Mouse (Mus musculus) lung, embryonic 14.5 days (tissue): ENCODE data around the gene Serp1. TPM values are rescaled to one million over a fixed set of nuclear protein-coding genes. Genes with fewer than 3 reads are reported as not detected.

Source experiments
- ATAC-seq: fragments of 200-750 bp; cut with Nextera tagmentation; 2 replicates; pipeline ENCODE4 v1.8.0; 2017; ENCODE audit warnings: mild to moderate bottlenecking, moderate TSS enrichment, moderate library complexity; ENCODE audit not compliant: insufficient read depth
- DNase-seq: peaks from one replicate; pipeline ENCODE4 v3.0.0-alpha.2; 2015
- H3K27ac ChIP-seq: fragments of 300-500 bp; sonication (generic); 2 replicates; pipeline ENCODE4 v1.5.1; 2014; ENCODE audit warnings: low read depth, mild to moderate bottlenecking, moderate library complexity
- H3K27me3 ChIP-seq: fragments of 300-500 bp; sonication (generic); 2 replicates; pipeline ENCODE4 v1.6.1; 2014; ENCODE audit warnings: low read length, control low read depth; ENCODE audit not compliant: insufficient read depth
- H3K36me3 ChIP-seq: fragments of 300-500 bp; sonication (generic); 2 replicates; pipeline ENCODE4 v1.6.1; 2014; ENCODE audit warnings: control low read depth; ENCODE audit not compliant: insufficient read depth
- H3K4me1 ChIP-seq: fragments of 300-500 bp; sonication (generic); 2 replicates; pipeline ENCODE4 v1.6.1; 2014; ENCODE audit warnings: antibody characterized with exemption, control low read depth; ENCODE audit not compliant: insufficient read depth
- H3K4me2 ChIP-seq: fragments of 300-500 bp; sonication (generic); 2 replicates; pipeline ENCODE4 v1.6.1; 2014; ENCODE audit warnings: mild to moderate bottlenecking
- H3K4me3 ChIP-seq: fragments of 300-500 bp; sonication (generic); 2 replicates; pipeline ENCODE4 v1.5.1; 2014; ENCODE audit warnings: low read depth, low read length
- H3K9ac ChIP-seq: fragments of 300-500 bp; sonication (generic); 2 replicates; pipeline ENCODE4 v1.6.1; 2014
- H3K9me3 ChIP-seq: fragments of 300-500 bp; sonication (generic); 2 replicates; pipeline ENCODE4 v1.6.1; 2016; ENCODE audit warnings: low read depth, low read length, control low read depth
- CTCF ChIP-seq: IDR thresholded peaks from 2 replicates; pipeline ENCODE4 v1.5.1; 2016; ENCODE audit warnings: antibody characterized with exemption, low read depth
- WGBS: fragments of 180-500 bp; shearing (Covaris S2); extraction: QIAGEN DNeasy Blood & Tissue Kit; methylation state at CpG from one replicate; pipeline ENCODE4 v1.1.7; 2014; 5-methylcytosine and 5-hydroxymethylcytosine counted together
- polyA plus RNA-seq: library from polyadenylated mRNA; unstranded; fragments of >200 nt; fragmentation: Nextera tagmentation; extraction: Ambion mirVana; gene quantifications from 2 replicates; pipeline ENCODE4 v1.2.1, GENCODE M21; 2014

The Serp1 gene
- polyA plus RNA-seq, 1 experiment from 2014 or later, result 131 TPM

- no peak for DNase-seq
- WGBS, result 79% methylated on average over 5 of the region's 5 CpGs
- Histone ChIP-seq H3K9me3 (no peaks in the 10 kb centered on the region), H3K9ac (no peak overlapping the region), H3K27ac (no peak overlapping the region), H3K4me1 (no peaks in the 10 kb centered on the region), H3K4me3 (no peak overlapping the region), H3K36me3 (peaks cover 18% of the 10 kb centered on the region), H3K27me3 (no peaks in the 10 kb centered on the region), H3K4me2 (no peak overlapping the region)
- ATAC-seq, result no peak
- no peak for TF ChIP-seq CTCF
These were observed 7.9 kb downstream of the Serp1 start for GRCm38 (mm10) chr3:58517800-58518199.

- H3K36me3 ChIP-seq, result peaks cover 14% of the 10 kb centered on the region
- no peak overlapping the region for H3K9ac ChIP-seq
- H3K27me3 ChIP-seq, result no peaks in the 10 kb centered on the region
- DNase-seq, result no peak
- no peaks in the 10 kb centered on the region for H3K4me1 ChIP-seq
- no peaks in the 10 kb centered on the region for H3K9me3 ChIP-seq
- WGBS, result 47% methylated on average over 5 of the region's 5 CpGs
- H3K4me2 ChIP-seq, result no peak overlapping the region
- no peak overlapping the region for H3K27ac ChIP-seq
- ATAC-seq, result no peak
- no peak overlapping the region for H3K4me3 ChIP-seq
- TF ChIP-seq CTCF, result no peak
These were observed 8.4 kb downstream of the Serp1 start for GRCm38 (mm10) chr3:58517258-58517657.

GRCm38 (mm10) chr3:58516602-58516976, 9.1 kb downstream of the Serp1 start:
- no peak for DNase-seq
- Histone ChIP-seq H3K4me3 (no peak overlapping the region), H3K4me2 (no peak overlapping the region), H3K27me3 (no peaks in the 10 kb centered on the region), H3K27ac (no peak overlapping the region), H3K9ac (no peak overlapping the region), H3K9me3 (no peaks in the 10 kb centered on the region), H3K4me1 (no peaks in the 10 kb centered on the region), H3K36me3 (peaks cover 12% of the 10 kb centered on the region)
- ATAC-seq, result no peak
- TF ChIP-seq CTCF, result no peak
- WGBS, result 34% methylated on average over 7 of the region's 7 CpGs

GRCm38 (mm10) chr3:58515947-58516601, 9.6 kb downstream of the Serp1 start:
- DNase-seq, result no peak
- H3K9me3 ChIP-seq, result no peaks in the 10 kb centered on the region
- no peak overlapping the region for H3K9ac ChIP-seq
- no peaks in the 10 kb centered on the region for H3K27me3 ChIP-seq
- no peak for TF ChIP-seq CTCF
- no peak for ATAC-seq
- H3K4me3 ChIP-seq, result no peak overlapping the region
- peaks cover 7% of the 10 kb centered on the region for H3K36me3 ChIP-seq
- no peak overlapping the region for H3K4me2 ChIP-seq
- H3K27ac ChIP-seq, result no peak overlapping the region
- 53% methylated on average over 1 of the region's 1 CpGs for WGBS
- H3K4me1 ChIP-seq, result no peaks in the 10 kb centered on the region

GRCm38 (mm10) chr3:58513483-58513882, 12.2 kb downstream of the Serp1 start:
- H3K27me3 ChIP-seq, result no peaks in the 10 kb centered on the region
- no peaks in the 10 kb centered on the region for H3K36me3 ChIP-seq
- no peak for ATAC-seq
- no peak overlapping the region for H3K4me2 ChIP-seq
- H3K27ac ChIP-seq, result no peak overlapping the region
- 78% methylated on average over 4 of the region's 4 CpGs for WGBS
- TF ChIP-seq CTCF, result no peak
- DNase-seq, result no peak
- no peaks in the 10 kb centered on the region for H3K4me1 ChIP-seq
- no peaks in the 10 kb centered on the region for H3K9me3 ChIP-seq
- no peak overlapping the region for H3K4me3 ChIP-seq
- H3K9ac ChIP-seq, result no peak overlapping the region

- Histone ChIP-seq H3K9ac (no peak overlapping the region), H3K27ac (no peak overlapping the region), H3K4me3 (no peak overlapping the region), H3K36me3 (no peaks in the 10 kb centered on the region), H3K4me2 (no peak overlapping the region), H3K9me3 (no peaks in the 10 kb centered on the region), H3K4me1 (no peaks in the 10 kb centered on the region), H3K27me3 (no peaks in the 10 kb centered on the region)
- no peak for DNase-seq
- TF ChIP-seq CTCF, result no peak
- no peak for ATAC-seq
- 52% methylated on average over 3 of the region's 3 CpGs for WGBS
These were observed 13.0 kb downstream of the Serp1 start for GRCm38 (mm10) chr3:58512740-58513139.

- Histone ChIP-seq H3K9me3 (no peaks in the 10 kb centered on the region), H3K4me3 (no peak overlapping the region), H3K9ac (no peak overlapping the region), H3K27me3 (no peaks in the 10 kb centered on the region), H3K36me3 (no peaks in the 10 kb centered on the region), H3K4me1 (no peaks in the 10 kb centered on the region), H3K27ac (no peak overlapping the region), H3K4me2 (no peak overlapping the region)
- DNase-seq (no peak), ATAC-seq (no peak)
- TF ChIP-seq CTCF, result peak; percentile 31; the same call in 1 of the 2 replicates
These were observed 14.1 kb downstream of the Serp1 start for GRCm38 (mm10) chr3:58511581-58511980.
